Mouse (Mus musculus) C2C12 (cell line): ENCODE measurements at regions not wholly inside any gene's neighbourhood (a gene's known extent, or its start where the extent isn't known, plus 50 kb on each side); places are given as distances from the start of the nearest gene placed in this dataset.

Experiments
- H3K27me3 ChIP-seq: one replicate; pipeline ENCODE4 v1.6.1; 2011; ENCODE audit not compliant: control insufficient read depth, insufficient read depth, insufficient read length
- H3K36me3 ChIP-seq: one replicate; pipeline ENCODE4 v1.6.1; 2011; ENCODE audit not compliant: control insufficient read depth, insufficient read depth
- H3K4me3 ChIP-seq: one replicate; pipeline ENCODE4 v1.5.1; 2011; ENCODE audit warnings: mild to moderate bottlenecking, control low read depth; ENCODE audit not compliant: poor library complexity, insufficient read depth, severe bottlenecking
- H3K79me2 ChIP-seq: one replicate; pipeline ENCODE4 v1.6.1; 2011; ENCODE audit not compliant: control insufficient read depth, insufficient read depth
- H3K79me3 ChIP-seq: one replicate; pipeline ENCODE4 v1.6.1; 2011; ENCODE audit warnings: low read depth, control low read depth
- H3ac ChIP-seq: one replicate; pipeline ENCODE3; 2011; ENCODE audit warnings: low read depth; ENCODE audit not compliant: control insufficient read depth, insufficient read length
- CEBPB ChIP-seq: IDR thresholded peaks from one replicate; pipeline ENCODE4 v1.6.1; 2011; ENCODE audit warnings: low read depth, mild to moderate bottlenecking, control low read depth, moderate library complexity
- CTCF ChIP-seq: IDR thresholded peaks from one replicate; pipeline ENCODE4 v1.5.1; 2011; ENCODE audit not compliant: control insufficient read depth, insufficient read depth, insufficient read length
- FOSL1 ChIP-seq: IDR thresholded peaks from one replicate; pipeline ENCODE4 v1.8.0; 2011; ENCODE audit warnings: mild to moderate bottlenecking, low read length; ENCODE audit not compliant: poor library complexity, insufficient read depth, severe bottlenecking
- MAX ChIP-seq: IDR thresholded peaks from one replicate; pipeline ENCODE4 v1.6.1; 2011; ENCODE audit warnings: mild to moderate bottlenecking, control low read depth
- MYOD1 ChIP-seq: IDR thresholded peaks from one replicate; pipeline ENCODE4 v1.6.1; 2011; ENCODE audit warnings: low read depth; ENCODE audit not compliant: control insufficient read depth, insufficient read length
- MYOG ChIP-seq: IDR thresholded peaks from one replicate; pipeline ENCODE4 v1.6.1; 2011; ENCODE audit not compliant: control insufficient read depth, insufficient read length; ENCODE audit errors: extremely low read depth
- USF1 ChIP-seq: IDR thresholded peaks from one replicate; pipeline ENCODE4 v1.6.1; 2011; ENCODE audit warnings: low read depth, mild to moderate bottlenecking, control low read depth, moderate library complexity

GRCm38 (mm10) chr12:86830247-86830585, 54.4 kb downstream of the Irf2bpl start:
- H3K36me3 ChIP-seq: no peaks in the 10 kb centered on the region
- H3K79me2 ChIP-seq: no peaks in the 10 kb centered on the region
- H3ac ChIP-seq: no peak overlapping the region
- H3K4me3 ChIP-seq: no peak overlapping the region
- no peak for TF ChIP-seq MAX
- no peak for TF ChIP-seq FOSL1
- no peak for TF ChIP-seq CTCF
- TF ChIP-seq MYOD1: no peak
- TF ChIP-seq USF1: no peak
- no peak for TF ChIP-seq CEBPB
- TF ChIP-seq MYOG: no peak
- no peaks in the 10 kb centered on the region for H3K79me3 ChIP-seq
- no peaks in the 10 kb centered on the region for H3K27me3 ChIP-seq

- Histone ChIP-seq H3K27me3 (no peaks in the 10 kb centered on the region), H3K4me3 (no peak overlapping the region), H3K79me3 (no peaks in the 10 kb centered on the region), H3ac (no peak overlapping the region), H3K36me3 (no peaks in the 10 kb centered on the region), H3K79me2 (no peaks in the 10 kb centered on the region)
- TF ChIP-seq MYOD1 (no peak), USF1 (no peak), CEBPB (no peak), FOSL1 (no peak)
Measured at GRCm38 (mm10) chr12:86829581-86830246, 54.9 kb downstream of the Irf2bpl start.

DNA sequence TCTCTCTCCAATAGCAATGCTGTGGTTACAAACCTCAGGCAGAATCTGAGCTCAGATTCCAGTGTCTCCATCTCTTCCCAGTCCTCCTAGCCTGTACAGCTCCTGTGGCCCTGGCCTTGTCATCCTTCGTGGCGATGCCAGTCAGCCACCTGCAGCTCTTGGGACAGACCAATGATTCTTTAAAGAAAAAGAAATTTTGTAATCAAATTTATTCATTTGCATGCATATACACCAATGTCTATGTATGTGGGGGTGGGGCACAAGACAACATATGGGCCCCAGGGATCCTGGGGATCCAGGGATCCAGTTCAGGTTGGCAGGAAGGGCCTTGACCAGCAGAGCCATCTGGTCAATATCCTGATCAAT, 57.4 kb downstream of the Irf2bpl start:
- peak overlapping the region; percentile 41 for H3ac ChIP-seq
- peaks cover 6% of the 10 kb centered on the region for H3K79me2 ChIP-seq
- H3K36me3 ChIP-seq: no peaks in the 10 kb centered on the region
- TF ChIP-seq FOSL1: no peak
- no peak for TF ChIP-seq CTCF
- no peak for TF ChIP-seq MYOG
- TF ChIP-seq MAX: no peak
- no peak for TF ChIP-seq CEBPB
- TF ChIP-seq MYOD1: no peak
- no peak for TF ChIP-seq USF1
- H3K4me3 ChIP-seq: no peak overlapping the region
- no peaks in the 10 kb centered on the region for H3K27me3 ChIP-seq
- no peaks in the 10 kb centered on the region for H3K79me3 ChIP-seq

- Histone ChIP-seq H3K79me3 (no peaks in the 10 kb centered on the region), H3ac (peak overlapping the region; percentile 25), H3K27me3 (no peaks in the 10 kb centered on the region), H3K79me2 (peaks cover 6% of the 10 kb centered on the region), H3K36me3 (no peaks in the 10 kb centered on the region), H3K4me3 (no peak overlapping the region)
- TF ChIP-seq FOSL1 (no peak), MYOD1 (peak; percentile 23), MAX (peak; percentile 70), CEBPB (peak; percentile 53), USF1 (peak; percentile 47), CTCF (no peak)
Measured at GRCm38 (mm10) chr12:86826420-86827240, 58.0 kb downstream of the Irf2bpl start.

GRCm38 (mm10) chr12:86825584-86826419, 58.8 kb downstream of the Irf2bpl start:
- Histone ChIP-seq H3K4me3 (no peak overlapping the region), H3ac (peak overlapping the region; percentile 25), H3K27me3 (no peaks in the 10 kb centered on the region), H3K36me3 (no peaks in the 10 kb centered on the region), H3K79me2 (peaks cover 6% of the 10 kb centered on the region), H3K79me3 (no peaks in the 10 kb centered on the region)
- TF ChIP-seq MAX: no peak
- TF ChIP-seq MYOG: no peak
- no peak for TF ChIP-seq CTCF
- no peak for TF ChIP-seq FOSL1
- TF ChIP-seq MYOD1: no peak
- TF ChIP-seq USF1: peak; percentile 44
- no peak for TF ChIP-seq CEBPB
